Mouse (Mus musculus) lung, embryonic 16.5 days (tissue): ENCODE results near the gene Spata32. TPM values are rescaled to one million over a fixed set of nuclear protein-coding genes. Genes with fewer than 3 reads are reported as not detected.

ENCODE experiments used
- ATAC-seq: fragments of 200-750 bp; cut with Nextera tagmentation; 2 replicates; pipeline ENCODE4 v1.8.0; 2017; ENCODE audit warnings: low read depth, mild to moderate bottlenecking, moderate library complexity
- H3K27ac ChIP-seq: fragments of 300-500 bp; sonication (generic); 2 replicates; pipeline ENCODE4 v1.5.1; 2014; ENCODE audit warnings: mild to moderate bottlenecking, control low read depth, low read length
- H3K27me3 ChIP-seq: fragments of 300-500 bp; sonication (generic); 2 replicates; pipeline ENCODE4 v1.6.1; 2014; ENCODE audit warnings: low read depth, low read length, mixed read lengths; ENCODE audit not compliant: control insufficient read depth, insufficient read depth
- H3K36me3 ChIP-seq: fragments of 300-500 bp; sonication (generic); 2 replicates; pipeline ENCODE4 v1.6.1; 2014; ENCODE audit warnings: low read length; ENCODE audit not compliant: control insufficient read depth, insufficient read depth
- H3K4me1 ChIP-seq: fragments of 300-500 bp; sonication (generic); replicated peaks from 2 replicates; pipeline ENCODE4 v1.6.1; 2014; ENCODE audit warnings: low read length, mixed read lengths; ENCODE audit not compliant: control insufficient read depth, insufficient read depth
- H3K4me2 ChIP-seq: fragments of 300-500 bp; sonication (generic); 2 replicates; pipeline ENCODE4 v1.6.1; 2014; ENCODE audit warnings: low read depth, low read length, control low read depth
- H3K4me3 ChIP-seq: fragments of 300-500 bp; sonication (generic); 2 replicates; pipeline ENCODE4 v1.5.1; 2014; ENCODE audit warnings: mild to moderate bottlenecking, low read length, control low read depth
- H3K9ac ChIP-seq: fragments of 300-500 bp; sonication (generic); 2 replicates; pipeline ENCODE4 v1.6.1; 2014; ENCODE audit warnings: low read length, control low read depth
- H3K9me3 ChIP-seq: fragments of 300-500 bp; sonication (generic); 2 replicates; pipeline ENCODE4 v1.6.1; 2016; ENCODE audit warnings: low read length; ENCODE audit not compliant: control insufficient read depth
- WGBS: fragments of 180-500 bp; shearing (Covaris S2); extraction: QIAGEN DNeasy Blood & Tissue Kit; methylation state at CpG from one replicate; pipeline ENCODE4 v1.1.7; 2014; 5-methylcytosine and 5-hydroxymethylcytosine counted together
- polyA plus RNA-seq: library from polyadenylated mRNA; unstranded; fragments of >200 nt; fragmentation: Nextera tagmentation; extraction: Ambion mirVana; gene quantifications from 2 replicates; pipeline ENCODE4 v1.2.1, GENCODE M21; 2015

The Spata32 gene
- polyA plus RNA-seq, 1 experiment from 2014 or later: not detected

GRCm38 (mm10) chr11:103181911-103182310 is 36.3 kb downstream of the Spata32 start:
- no peak for ATAC-seq
- no peak overlapping the region for H3K27ac ChIP-seq
- no peaks in the 10 kb centered on the region for H3K4me1 ChIP-seq
- no peaks in the 10 kb centered on the region for H3K9me3 ChIP-seq
- no peaks in the 10 kb centered on the region for H3K27me3 ChIP-seq
- no peak overlapping the region for H3K4me2 ChIP-seq
- H3K36me3 ChIP-seq: no peaks in the 10 kb centered on the region
- no peak overlapping the region for H3K9ac ChIP-seq
- no peak overlapping the region for H3K4me3 ChIP-seq
- WGBS: 70% methylated on average over 3 of the region's 3 CpGs

GRCm38 (mm10) chr11:103181349-103181748 is 36.9 kb downstream of the Spata32 start:
- no peak overlapping the region for H3K9ac ChIP-seq
- H3K4me1 ChIP-seq: no peaks in the 10 kb centered on the region
- no peaks in the 10 kb centered on the region for H3K9me3 ChIP-seq
- whole genome bisulfite sequencing: 72% methylated on average over 9 of the region's 9 CpGs
- H3K27me3 ChIP-seq: no peaks in the 10 kb centered on the region
- H3K27ac ChIP-seq: no peak overlapping the region
- H3K4me2 ChIP-seq: no peak overlapping the region
- no peak overlapping the region for H3K4me3 ChIP-seq
- ATAC-seq: no peak
- no peaks in the 10 kb centered on the region for H3K36me3 ChIP-seq

- H3K9me3 ChIP-seq: no peaks in the 10 kb centered on the region
- H3K4me2 ChIP-seq: no peak overlapping the region
- no peak overlapping the region for H3K4me3 ChIP-seq
- 39% methylated on average over 1 of the region's 1 CpGs for WGBS
- H3K9ac ChIP-seq: no peak overlapping the region
- H3K4me1 ChIP-seq: no peaks in the 10 kb centered on the region
- no peaks in the 10 kb centered on the region for H3K36me3 ChIP-seq
- no peak overlapping the region for H3K27ac ChIP-seq
- no peaks in the 10 kb centered on the region; the same call in 1 of the 2 replicates for H3K27me3 ChIP-seq
- ATAC-seq: no peak
Observed at GRCm38 (mm10) chr11:103180426-103180825, 37.8 kb downstream of the Spata32 start.

GRCm38 (mm10) chr11:103178748-103179147 is 39.5 kb downstream of the Spata32 start:
- H3K4me2 ChIP-seq: no peak overlapping the region
- no peak overlapping the region for H3K9ac ChIP-seq
- ATAC-seq: no peak
- no peaks in the 10 kb centered on the region for H3K4me1 ChIP-seq
- no peak overlapping the region for H3K4me3 ChIP-seq
- H3K9me3 ChIP-seq: no peaks in the 10 kb centered on the region
- H3K27ac ChIP-seq: no peak overlapping the region
- H3K36me3 ChIP-seq: no peaks in the 10 kb centered on the region
- WGBS: 82% methylated on average over 8 of the region's 8 CpGs
- H3K27me3 ChIP-seq: no peaks in the 10 kb centered on the region; the same call in 1 of the 2 replicates

GRCm38 (mm10) chr11:103177815-103178485 is 40.3 kb downstream of the Spata32 start:
- Histone ChIP-seq H3K4me2 (no peak overlapping the region), H3K27me3 (no peaks in the 10 kb centered on the region; the same call in 1 of the 2 replicates), H3K4me3 (no peak overlapping the region), H3K4me1 (no peaks in the 10 kb centered on the region), H3K27ac (no peak overlapping the region), H3K9ac (no peak overlapping the region), H3K36me3 (no peaks in the 10 kb centered on the region), H3K9me3 (no peaks in the 10 kb centered on the region)
- ATAC-seq: no peak
- WGBS: 79% methylated on average over 15 of the region's 15 CpGs

GRCm38 (mm10) chr11:103177216-103177615 is 41.0 kb downstream of the Spata32 start:
- Histone ChIP-seq H3K27ac (no peak overlapping the region), H3K9me3 (no peaks in the 10 kb centered on the region), H3K4me2 (no peak overlapping the region), H3K9ac (no peak overlapping the region), H3K4me3 (no peak overlapping the region), H3K36me3 (no peaks in the 10 kb centered on the region), H3K27me3 (peaks cover under 1% of the 10 kb centered on the region), H3K4me1 (no peaks in the 10 kb centered on the region)
- WGBS: 74% methylated on average over 5 of the region's 5 CpGs
- ATAC-seq: no peak

GRCm38 (mm10) chr11:103176510-103176909 is 41.7 kb downstream of the Spata32 start:
- no peaks in the 10 kb centered on the region for H3K4me1 ChIP-seq
- H3K9me3 ChIP-seq: no peaks in the 10 kb centered on the region
- 85% methylated on average over 1 of the region's 1 CpGs for WGBS
- peaks cover 8% of the 10 kb centered on the region for H3K27me3 ChIP-seq
- no peaks in the 10 kb centered on the region for H3K36me3 ChIP-seq
- ATAC-seq: no peak
- H3K9ac ChIP-seq: no peak overlapping the region
- no peak overlapping the region for H3K4me2 ChIP-seq
- no peak overlapping the region for H3K27ac ChIP-seq
- H3K4me3 ChIP-seq: no peak overlapping the region

- Histone ChIP-seq H3K9ac (no peak overlapping the region), H3K4me1 (peaks cover 3% of the 10 kb centered on the region), H3K27me3 (peaks cover 13% of the 10 kb centered on the region), H3K4me3 (no peak overlapping the region), H3K9me3 (no peaks in the 10 kb centered on the region), H3K27ac (no peak overlapping the region), H3K36me3 (no peaks in the 10 kb centered on the region), H3K4me2 (no peak overlapping the region)
- ATAC-seq: no peak
- 65% methylated on average over 14 of the region's 14 CpGs for whole genome bisulfite sequencing
Observed at GRCm38 (mm10) chr11:103175688-103176442, 42.4 kb downstream of the Spata32 start.

- Histone ChIP-seq H3K27me3 (peaks cover 22% of the 10 kb centered on the region), H3K4me1 (peaks cover 7% of the 10 kb centered on the region), H3K9me3 (no peaks in the 10 kb centered on the region), H3K4me2 (no peak overlapping the region), H3K36me3 (no peaks in the 10 kb centered on the region), H3K4me3 (no peak overlapping the region), H3K9ac (no peak overlapping the region), H3K27ac (no peak overlapping the region)
- 41% methylated on average over 8 of the region's 8 CpGs for WGBS
- ATAC-seq: peak; percentile 39; the same call in 1 of the 2 replicates
Observed at GRCm38 (mm10) chr11:103174891-103175391, 43.3 kb downstream of the Spata32 start.
